Mouse (Mus musculus) ES-E14 (cell line): ENCODE data around the gene Igfbp1. TPM values are rescaled to one million over a fixed set of nuclear protein-coding genes. Genes with fewer than 3 reads are reported as not detected.

ENCODE experiments used
- DNase-seq: peaks from one replicate; pipeline ENCODE4 v3.0.0-alpha.2; 2013; ENCODE audit warnings: low read depth, low spot score
- H3K27ac ChIP-seq: 2 replicates; pipeline ENCODE4 v1.5.1; 2012; ENCODE audit warnings: low read depth, mild to moderate bottlenecking, low read length, moderate library complexity, mixed read lengths; ENCODE audit not compliant: poor library complexity, insufficient read depth, severe bottlenecking
- H3K36me3 ChIP-seq: 2 replicates; pipeline ENCODE4 v1.6.1; 2012; ENCODE audit warnings: mild to moderate bottlenecking, low read length, moderate library complexity, mixed read lengths; ENCODE audit not compliant: control insufficient read depth, poor library complexity, insufficient read depth, severe bottlenecking
- H3K4me1 ChIP-seq, 2 experiments: fragments of 150-350 bp in 1 of 2; sonication (generic) in 1 of 2; 2 replicates each; pipeline ENCODE4 v1.6.1; 2012; ENCODE audit warnings: low read length in 2 of 2, mild to moderate bottlenecking in 1 of 2, mixed read lengths in 1 of 2; ENCODE audit not compliant: control insufficient read depth in 2 of 2, insufficient read depth in 2 of 2, poor library complexity in 1 of 2
- H3K4me3 ChIP-seq, 2 experiments: fragments of 150-350 bp in 1 of 2; sonication (generic) in 1 of 2; 2 replicates each; pipeline ENCODE4 v1.5.1; 2012; ENCODE audit warnings: low read length in 2 of 2, low read depth in 1 of 2, mild to moderate bottlenecking in 1 of 2, mixed read lengths in 1 of 2; ENCODE audit not compliant: insufficient read depth in 1 of 2, poor library complexity in 1 of 2, severe bottlenecking in 1 of 2
- H3K9ac ChIP-seq: 2 replicates; pipeline ENCODE4 v1.6.1; 2012; ENCODE audit warnings: low read depth, mild to moderate bottlenecking, low read length, mixed read lengths; ENCODE audit not compliant: poor library complexity, insufficient read depth, severe bottlenecking
- H3K9me3 ChIP-seq: fragments of 150-350 bp; sonication (generic); 2 replicates; pipeline ENCODE4 v1.6.1; 2012; ENCODE audit warnings: low read depth, mild to moderate bottlenecking, low read length; ENCODE audit not compliant: control insufficient read depth, insufficient read depth
- CHD2 ChIP-seq: IDR thresholded peaks from 2 replicates; pipeline ENCODE4 v1.6.1; 2014; ENCODE audit warnings: mild to moderate bottlenecking, low read depth, low read length, inconsistent platforms
- HCFC1 ChIP-seq: IDR thresholded peaks from 2 replicates; pipeline ENCODE4 v1.6.1; 2012; ENCODE audit warnings: low read length, inconsistent platforms, borderline replicate concordance; ENCODE audit not compliant: insufficient read depth
- MAFK ChIP-seq: IDR thresholded peaks from 2 replicates; pipeline ENCODE4 v1.6.1; 2014; ENCODE audit warnings: mild to moderate bottlenecking, low read depth, low read length, inconsistent platforms; ENCODE audit not compliant: insufficient read depth
- ZC3H11A ChIP-seq: IDR thresholded peaks from 2 replicates; pipeline ENCODE4 v1.6.1; 2012; ENCODE audit warnings: low read depth, mild to moderate bottlenecking, inconsistent platforms, low read length, borderline replicate concordance
- ZNF384 ChIP-seq: IDR thresholded peaks from 2 replicates; pipeline ENCODE4 v1.6.1; 2012; ENCODE audit warnings: low read depth, low read length, inconsistent platforms
- in situ Hi-C, 2 experiments: fragments of 600-800 bp; cut with MboI; formaldehyde crosslinking; loops; one replicate each; pipeline ENCODE4 v1.15.1; 2025; ENCODE audit warnings: low sequenced_read_pairs in 2 of 2, inconsistent platforms in 1 of 2; ENCODE audit not compliant: unreplicated experiment in 2 of 2
- total RNA-seq: library from RNA; depleted of rRNA; stranded (reverse); fragments of 300-350 nt; gene quantifications from 2 replicates; pipeline ENCODE4 v1.2.3, GENCODE M21; 2012

Igfbp1 gene
- total RNA-seq, 1 experiment, result not detected

DNA sequence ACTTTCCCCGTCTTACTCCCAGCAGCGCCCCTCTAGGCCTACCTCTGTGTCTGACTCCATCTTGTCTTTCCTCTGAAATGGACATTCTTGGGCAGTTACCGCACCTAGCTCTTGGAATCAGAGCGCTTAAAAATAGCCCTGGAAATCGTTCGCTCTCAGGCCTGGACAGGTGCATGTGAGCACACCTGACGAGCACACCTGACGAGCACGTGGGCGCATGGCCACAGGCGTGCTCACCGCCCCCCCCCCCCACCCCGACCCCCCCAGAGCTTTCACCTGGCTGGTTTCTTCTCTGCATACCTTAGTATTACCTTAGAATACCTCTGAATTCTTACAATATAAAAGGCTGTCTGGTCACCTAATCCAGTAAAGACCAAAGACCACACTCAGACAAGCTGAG, 9.1 kb upstream of the Igfbp1 start, which contains the start of gene Gm11985:
Gm11985 (minus strand) TSS at position 101 of the 400 bp plus-strand sequence.
- TF ChIP-seq ZNF384 (no peak), MAFK (no peak), ZC3H11A (no peak), HCFC1 (no peak), CHD2 (no peak)
- no peaks in the 10 kb centered on the region for H3K36me3 ChIP-seq
- in situ Hi-C loops, result no loop called here

DNA sequence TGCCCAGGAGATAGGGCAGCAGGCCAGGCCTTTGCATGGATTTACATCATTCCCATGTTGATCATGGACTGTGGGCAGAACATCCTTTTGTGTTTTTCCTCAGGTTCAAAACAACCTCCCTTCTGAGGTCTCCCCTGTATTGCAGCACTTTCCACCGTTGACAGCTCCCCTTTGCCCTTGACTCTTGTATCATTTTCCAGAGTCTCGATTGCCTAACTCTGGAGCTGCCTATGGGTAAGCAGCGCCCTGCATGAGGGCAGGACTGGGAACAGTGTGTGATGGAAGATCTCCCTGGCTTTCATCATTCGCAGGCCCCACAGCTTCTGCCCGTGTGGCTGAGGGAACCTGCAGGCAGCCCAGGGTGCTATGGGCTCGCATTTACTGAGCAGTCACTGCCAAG, 4.9 kb upstream of the Igfbp1 start:
- H3K9me3 ChIP-seq, result no peaks in the 10 kb centered on the region
- TF ChIP-seq CHD2 (no peak), HCFC1 (no peak), MAFK (no peak), ZC3H11A (no peak), ZNF384 (no peak)
- H3K4me1 ChIP-seq, result no peaks in the 10 kb centered on the region
- DNase-seq, result no peak
- in situ Hi-C loops, result no loop called here
- H3K9ac ChIP-seq, result no peak overlapping the region
- no peaks in the 10 kb centered on the region for H3K36me3 ChIP-seq
- no peak overlapping the region for H3K27ac ChIP-seq
- H3K4me3 ChIP-seq, result no peak overlapping the region

More for the DNA sequence above, 9.1 kb upstream of the Igfbp1 start, which contains the start of gene Gm11985:
- no peak for DNase-seq
- Histone ChIP-seq H3K9me3 (no peaks in the 10 kb centered on the region), H3K4me1 (no peaks in the 10 kb centered on the region), H3K4me3 (no peak within 1 kb of the TSS), H3K27ac (no peak within 1 kb of the TSS), H3K9ac (no peak within 1 kb of the TSS)

DNA sequence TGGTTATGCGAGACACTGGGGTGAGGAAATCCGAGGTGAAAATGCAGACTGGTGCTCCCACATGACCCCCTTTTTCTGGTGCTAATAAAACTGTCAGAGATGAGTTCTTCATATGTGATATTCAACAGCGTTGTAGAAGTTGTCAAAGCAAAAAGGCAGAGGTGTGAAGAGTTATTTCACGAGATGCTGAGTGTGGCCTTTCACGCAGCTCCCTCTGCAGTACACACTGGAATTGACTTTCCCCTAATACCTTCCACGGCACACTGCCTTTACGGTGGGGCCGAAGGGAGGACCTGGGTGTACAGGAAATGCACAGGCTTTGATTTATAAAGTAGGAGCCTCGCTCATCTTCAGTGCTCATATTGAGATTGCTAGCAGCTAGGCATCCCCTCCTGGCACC, 4.4 kb upstream of the Igfbp1 start:
- Histone ChIP-seq H3K36me3 (no peaks in the 10 kb centered on the region), H3K4me3 (no peak overlapping the region), H3K4me1 (no peaks in the 10 kb centered on the region), H3K9me3 (no peaks in the 10 kb centered on the region), H3K27ac (no peak overlapping the region), H3K9ac (no peak overlapping the region)
- TF ChIP-seq HCFC1, result no peak
- TF ChIP-seq MAFK, result no peak
- no peak for TF ChIP-seq CHD2
- TF ChIP-seq ZC3H11A, result no peak
- TF ChIP-seq ZNF384, result no peak
- DNase-seq, result no peak
- in situ Hi-C loops, result no loop called here

DNA sequence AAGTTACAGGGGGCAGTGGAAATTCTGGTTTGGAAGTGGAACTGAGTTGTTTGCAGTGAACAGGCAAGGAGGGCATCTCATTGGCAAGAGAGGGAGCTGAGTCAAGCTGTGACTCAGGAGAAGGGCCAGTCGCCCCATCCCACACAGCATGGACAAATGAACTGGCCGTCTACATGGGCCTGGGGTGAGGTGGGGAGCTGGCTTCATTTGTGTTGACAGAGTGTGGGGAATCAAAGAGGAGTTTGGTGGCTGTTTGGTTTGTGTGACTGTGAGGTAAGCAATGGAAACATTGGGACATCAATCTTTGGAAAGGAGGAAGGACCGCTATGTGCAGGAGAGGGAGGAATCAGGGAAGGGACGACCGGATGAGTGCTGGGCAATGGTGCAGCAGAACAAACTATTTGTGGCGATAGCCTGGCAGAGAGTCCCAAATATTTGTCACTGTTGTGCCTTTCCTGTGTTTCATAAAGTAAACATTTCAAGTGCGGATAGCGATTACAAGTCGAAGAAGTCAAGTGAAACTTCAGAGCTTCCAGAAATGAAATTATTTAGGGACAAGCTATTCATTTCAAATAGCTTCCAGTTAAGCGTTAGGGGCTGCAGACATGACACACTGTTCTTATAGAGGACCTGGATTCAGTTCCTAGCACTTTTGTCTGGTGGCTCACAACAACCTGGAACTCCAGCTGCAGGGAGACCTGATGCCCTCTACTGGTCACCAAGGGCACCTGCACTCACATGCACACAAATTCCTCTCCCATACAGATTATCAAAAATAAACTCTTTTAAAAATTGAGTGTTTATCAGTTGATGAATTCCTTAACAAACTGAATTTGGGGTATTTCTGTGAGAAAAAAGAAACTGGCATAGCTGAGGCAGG, 2.9 kb upstream of the Igfbp1 start:
- Histone ChIP-seq H3K27ac (no peak overlapping the region), H3K36me3 (no peaks in the 10 kb centered on the region), H3K4me3 (no peak overlapping the region), H3K9ac (no peak overlapping the region), H3K9me3 (no peaks in the 10 kb centered on the region), H3K4me1 (no peaks in the 10 kb centered on the region)
- TF ChIP-seq MAFK (no peak), CHD2 (no peak), ZC3H11A (no peak), HCFC1 (no peak), ZNF384 (no peak)
- in situ Hi-C loops, result no loop called here
- no peak for DNase-seq
